Mouse (Mus musculus) heart, postnatal 14 days (tissue): ENCODE measurements around the gene Ackr2. TPM values are rescaled to one million over a fixed set of nuclear protein-coding genes. Genes with fewer than 3 reads are reported as not detected.

Source experiments
- DNase-seq, 2 experiments: peaks; one replicate each; pipeline ENCODE4 v3.0.0; 2021 to 2022
- intact Hi-C: fragments of 180-260 bp; cut with DNase I; formaldehyde crosslinking; loops from one replicate; pipeline ENCODE4 v1.15.1; 2025
- total RNA-seq, 2 experiments: library from RNA; stranded (reverse); gene quantifications; 2 replicates each; pipeline ENCODE4 v1.2.3; 2021

Gene Ackr2
- total RNA-seq, 2 experiments from 2014 or later, result 2.0 to 3.4 TPM

DNA sequence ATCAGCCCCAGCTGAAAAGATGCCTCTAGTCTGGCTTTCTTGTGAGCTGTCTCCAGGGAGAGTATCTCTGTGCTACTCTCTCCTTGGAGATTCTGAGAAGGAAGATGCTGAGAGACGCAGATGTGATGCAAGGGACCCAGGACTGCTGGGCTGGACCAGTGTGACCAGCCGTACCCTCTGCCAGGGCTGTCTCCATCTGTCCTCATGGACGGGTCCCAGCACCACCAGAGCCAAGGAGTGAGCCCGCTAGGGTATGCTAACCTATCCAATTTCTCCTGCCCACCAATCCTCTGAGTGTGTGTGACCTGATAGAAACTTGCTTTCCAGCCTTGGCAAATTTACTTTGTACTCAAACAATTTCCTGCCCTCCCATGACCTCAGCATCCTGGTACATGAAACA lies 14.6 kb downstream of the Ackr2 start:
- no peak for DNase-seq
- intact Hi-C loops, result no loop called here

- intact Hi-C loops, result no loop called here
- no peak for DNase-seq
Measured at GRCm38 (mm10) chr9:121914226-121914757, 16.1 kb downstream of the Ackr2 start.

DNA sequence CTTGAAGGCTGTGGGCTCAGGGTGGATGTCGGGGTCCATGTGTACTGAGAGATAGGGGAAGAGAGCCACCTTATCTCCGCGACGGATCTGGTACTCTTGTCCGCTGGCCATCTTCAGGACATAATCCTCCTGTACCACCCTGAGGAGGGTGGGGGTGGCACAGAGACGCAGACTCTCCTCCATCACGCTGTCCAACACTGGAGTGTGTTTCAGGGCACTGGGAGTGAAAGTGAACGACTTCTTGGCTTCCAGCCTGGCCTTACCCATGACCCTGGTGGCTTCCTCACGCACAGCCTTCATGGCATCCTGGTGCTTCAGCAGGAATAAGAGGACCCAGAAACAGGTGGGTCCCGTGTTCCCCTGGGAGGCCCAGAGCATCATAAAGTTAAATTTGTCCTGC lies 16.9 kb downstream of the Ackr2 start:
- no peak for DNase-seq
- intact Hi-C loops, result no loop called here

- DNase-seq, result no peak
- intact Hi-C loops, result no loop called here
Measured at GRCm38 (mm10) chr9:121916102-121916501, 17.9 kb downstream of the Ackr2 start, which contains the start of gene Cyp8b1. Gene Cyp8b1 (minus strand): TSS chr9:121916305.

DNA sequence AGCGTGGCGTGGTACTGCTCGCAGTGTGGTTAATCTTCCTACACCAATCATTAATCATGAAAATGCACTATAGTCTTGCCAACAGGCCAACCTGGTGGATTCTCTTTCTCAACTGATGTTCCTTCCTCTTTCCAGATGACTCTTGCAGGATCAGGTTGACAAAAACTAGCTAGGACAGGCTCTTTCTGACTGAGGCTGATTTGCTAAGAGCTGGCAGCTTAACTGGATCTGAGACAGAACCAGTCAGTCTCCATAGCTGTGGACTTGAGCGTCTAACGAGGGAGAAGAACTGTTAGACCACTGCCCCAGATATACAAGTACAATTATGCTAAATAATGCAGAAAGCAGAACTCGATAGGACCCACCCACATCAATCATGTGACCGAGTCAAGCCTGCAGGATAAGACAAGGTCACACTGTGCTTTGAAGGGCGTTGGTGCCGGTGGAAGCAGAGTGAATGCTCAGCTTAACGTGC lies 20.9 kb downstream of the Ackr2 start:
- DNase-seq, result no peak
- intact Hi-C loops, result no loop called here

DNA sequence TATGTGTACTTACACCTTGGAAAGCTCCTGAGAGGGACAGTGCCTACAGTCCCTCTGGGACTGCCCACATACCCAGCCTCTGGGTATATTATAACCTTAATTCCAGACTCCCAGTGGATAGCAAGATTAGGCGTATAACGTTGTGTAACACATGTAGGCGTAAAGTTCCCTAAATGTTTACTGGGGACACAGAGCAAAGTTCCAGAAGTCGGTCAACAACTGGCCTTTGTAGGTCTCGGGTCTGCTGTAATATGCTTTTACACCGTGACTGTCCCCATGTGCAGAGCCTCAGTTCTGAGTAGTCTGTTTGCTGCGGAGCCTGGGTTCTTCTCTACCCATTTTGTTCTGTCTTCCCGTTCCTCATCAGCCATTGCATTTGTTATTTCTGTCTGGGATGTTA lies 25.3 kb downstream of the Ackr2 start:
- no peak for DNase-seq
- intact Hi-C loops, result no loop called here

DNA sequence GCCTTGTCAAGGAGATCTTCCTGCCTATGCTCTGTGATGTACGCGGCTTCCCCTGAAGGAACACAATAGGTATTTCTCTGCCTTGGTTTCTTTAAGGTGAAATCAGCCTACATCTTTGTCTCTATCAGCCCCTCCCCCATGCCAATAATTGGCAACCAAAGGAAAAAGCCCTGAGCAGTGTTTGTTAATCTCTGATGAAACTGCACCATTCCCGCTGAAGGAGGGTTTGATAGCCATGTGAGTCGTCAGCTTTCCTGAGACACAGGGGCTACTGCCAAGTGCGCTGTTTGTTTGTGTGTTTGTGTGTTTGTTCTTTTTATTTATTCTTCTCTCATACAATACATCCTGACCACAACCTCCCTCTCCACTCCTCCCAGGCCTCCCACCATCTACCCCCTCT lies 25.8 kb downstream of the Ackr2 start:
- no peak for DNase-seq
- intact Hi-C loops, result no loop called here

GRCm38 (mm10) chr9:121924901-121925560 lies 26.9 kb downstream of the Ackr2 start:
- intact Hi-C loops, result loop anchor here (5.0 kb wide), 1 partner anchor 48 kb away; no protein-coding TSS in a partner anchor
- DNase-seq, result no peak

GRCm38 (mm10) chr9:121925959-121926358 lies 27.8 kb downstream of the Ackr2 start:
- intact Hi-C loops, result loop anchor here (5.0 kb wide), 1 partner anchor 49 kb away; no protein-coding TSS in a partner anchor
- DNase-seq, result no peak

DNA sequence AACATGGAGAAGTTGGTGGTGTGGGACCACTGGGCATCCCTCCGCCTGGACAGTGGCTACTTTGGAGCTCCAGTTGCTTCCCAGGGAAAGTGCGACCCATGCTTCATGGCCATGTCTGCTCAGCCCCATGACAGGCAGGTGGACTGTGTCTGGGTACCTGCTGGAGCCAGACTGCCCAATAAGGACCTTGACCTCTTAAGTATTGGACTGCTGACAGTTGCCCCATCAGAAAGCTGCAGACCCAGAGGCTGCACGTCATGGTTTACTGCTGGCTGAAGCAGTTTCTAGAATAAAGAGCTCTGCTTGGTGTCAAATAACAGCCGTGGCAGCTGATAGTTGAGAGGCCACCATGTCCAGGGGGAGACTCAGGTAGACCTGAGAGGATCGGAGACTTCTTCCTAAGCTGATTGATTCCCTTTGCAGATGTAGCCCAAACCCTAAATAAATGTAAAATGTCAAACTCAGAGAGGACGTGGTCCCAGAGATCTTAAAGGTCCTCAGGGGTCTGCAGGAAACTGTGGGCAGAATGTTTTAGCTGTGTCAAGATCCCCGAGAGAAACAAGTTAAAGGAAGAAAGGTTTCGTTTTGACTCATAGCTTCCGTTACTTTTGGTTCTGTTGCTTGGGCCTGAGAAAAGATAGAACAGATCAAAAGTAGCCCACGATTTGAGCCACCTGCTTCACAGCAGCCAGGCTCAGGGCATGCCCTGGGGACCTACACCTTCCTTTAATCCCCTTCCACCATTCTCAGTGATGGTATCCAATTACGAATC lies 28.7 kb downstream of the Ackr2 start:
- no peak for DNase-seq

DNA sequence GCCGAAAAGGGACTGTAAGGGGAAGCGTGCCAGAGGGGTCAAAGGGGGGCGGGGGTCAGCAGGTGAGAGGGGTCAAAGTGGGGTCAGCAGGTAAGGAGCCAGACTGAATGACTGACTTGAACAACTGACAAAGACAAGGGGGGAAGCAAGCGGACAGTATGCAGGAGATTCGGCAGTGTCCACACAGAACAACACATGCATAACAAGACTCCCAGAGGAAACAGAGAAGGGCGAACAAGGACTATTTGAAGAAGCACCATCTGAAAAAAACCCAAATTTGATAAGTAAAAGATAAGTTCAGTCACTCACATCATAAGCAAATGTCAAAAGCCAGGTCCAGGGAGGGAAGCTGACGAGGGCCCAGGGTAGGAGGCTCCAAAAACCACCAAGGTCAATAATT lies 29.6 kb downstream of the Ackr2 start:
- DNase-seq, result no peak
- intact Hi-C loops, result loop anchor here (5.0 kb wide), 1 partner anchor 50 kb away; no protein-coding TSS in a partner anchor

More for the DNA sequence above, 28.7 kb downstream of the Ackr2 start:
- intact Hi-C loops, result loop anchor here (5.0 kb wide), 1 partner anchor 50 kb away; no protein-coding TSS in a partner anchor

- DNase-seq, result peak; percentile 52 to 58
- intact Hi-C loops, result loop anchor here (5.0 kb wide), 1 partner anchor 51 kb away; no protein-coding TSS in a partner anchor
Measured at GRCm38 (mm10) chr9:121928498-121928897, 30.3 kb downstream of the Ackr2 start.

DNA sequence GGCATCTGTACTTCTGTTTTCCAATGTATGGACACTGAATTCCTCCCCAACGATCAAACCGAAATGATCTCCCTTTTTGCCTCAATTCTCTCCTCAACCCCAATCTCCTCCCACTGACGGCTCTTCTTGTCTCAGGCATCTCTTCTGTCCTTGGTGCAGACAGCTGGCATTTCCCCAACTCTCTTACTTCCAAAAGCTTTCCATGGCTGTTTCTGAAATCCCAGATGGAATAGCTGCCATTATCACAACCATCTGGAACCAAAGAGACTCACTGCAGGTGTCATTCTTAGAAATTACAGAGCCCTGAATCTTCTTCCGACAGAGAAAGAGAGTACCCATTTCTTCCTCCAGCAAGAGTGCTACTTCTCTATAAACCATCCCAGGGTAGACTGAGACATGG lies 36.7 kb downstream of the Ackr2 start:
- no peak for DNase-seq

GRCm38 (mm10) chr9:121936952-121937351 lies 38.8 kb downstream of the Ackr2 start:
- no peak for DNase-seq
- intact Hi-C loops, result no loop called here

More for the DNA sequence above, 36.7 kb downstream of the Ackr2 start:
- intact Hi-C loops, result no loop called here

DNA sequence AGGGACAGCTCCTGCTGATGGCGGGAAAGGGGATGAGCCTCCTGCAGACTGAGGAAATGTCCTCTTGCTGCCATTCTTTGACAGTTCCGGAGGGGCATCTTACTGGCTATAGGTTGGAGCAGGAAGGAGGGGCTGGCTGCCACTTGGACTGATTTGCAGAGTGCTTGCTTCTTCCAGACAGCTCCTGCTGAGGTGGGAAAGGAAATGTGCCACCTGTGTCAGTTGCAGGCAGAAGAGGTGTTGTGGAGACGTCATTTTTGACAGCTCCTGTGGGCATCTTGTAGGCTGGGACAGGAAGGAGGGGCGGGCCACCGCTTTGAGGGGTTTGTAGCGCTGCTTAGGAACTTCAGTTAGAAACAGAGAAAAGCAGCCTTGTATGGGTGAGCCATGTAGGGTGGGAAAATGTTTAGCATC lies 39.3 kb downstream of the Ackr2 start:
- intact Hi-C loops, result no loop called here
- DNase-seq, result no peak

GRCm38 (mm10) chr9:121937944-121938355 lies 39.8 kb downstream of the Ackr2 start:
- DNase-seq, result no peak
- intact Hi-C loops, result no loop called here

DNA sequence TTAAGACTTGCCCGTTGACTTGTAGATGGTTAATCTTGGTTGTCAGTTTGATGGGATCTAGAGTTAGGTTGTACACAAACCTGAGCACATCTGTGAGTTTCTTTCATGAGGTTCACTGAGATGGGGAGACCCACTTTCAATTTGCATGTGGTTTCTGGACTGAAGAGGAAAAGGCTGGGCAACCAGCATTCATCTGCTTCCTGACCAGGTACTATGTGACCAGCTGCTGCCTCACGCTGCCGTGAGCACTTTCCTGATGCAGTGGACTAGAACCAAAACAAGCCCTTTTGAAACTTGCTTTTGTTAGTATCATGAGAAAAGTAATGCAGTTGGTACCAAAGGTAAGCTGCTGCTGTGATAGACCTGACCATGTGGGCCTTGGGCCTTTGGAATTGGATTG lies 44.9 kb downstream of the Ackr2 start:
- intact Hi-C loops, result no loop called here
- no peak for DNase-seq

DNA sequence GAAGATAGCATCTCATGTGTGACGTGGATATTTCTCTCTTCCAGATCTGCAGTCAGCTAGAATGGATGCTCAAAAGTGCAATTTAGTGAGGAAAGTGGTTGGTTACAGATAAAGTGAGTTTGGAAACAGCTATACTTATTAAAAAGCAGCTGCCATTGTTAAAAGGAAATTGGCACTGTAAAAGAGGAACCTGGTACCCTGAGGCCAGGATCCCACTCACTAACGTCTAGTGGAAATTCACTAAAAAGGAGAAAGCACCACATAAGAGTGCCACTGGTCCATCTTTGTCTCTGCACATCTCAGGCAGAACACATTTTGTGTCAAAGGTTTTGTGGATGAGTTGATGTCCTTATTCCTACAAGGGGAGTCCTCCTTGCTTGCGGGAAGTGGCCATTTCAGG lies 45.5 kb downstream of the Ackr2 start:
- intact Hi-C loops, result no loop called here
- DNase-seq, result no peak

GRCm38 (mm10) chr9:121947784-121948183 lies 49.6 kb downstream of the Ackr2 start:
- intact Hi-C loops, result loop anchor here (1.0 to 2.0 kb wide), 2 partner anchors 38 to 363 kb away; no protein-coding TSS in a partner anchor
- peak; percentile 70 to 76 for DNase-seq

DNA sequence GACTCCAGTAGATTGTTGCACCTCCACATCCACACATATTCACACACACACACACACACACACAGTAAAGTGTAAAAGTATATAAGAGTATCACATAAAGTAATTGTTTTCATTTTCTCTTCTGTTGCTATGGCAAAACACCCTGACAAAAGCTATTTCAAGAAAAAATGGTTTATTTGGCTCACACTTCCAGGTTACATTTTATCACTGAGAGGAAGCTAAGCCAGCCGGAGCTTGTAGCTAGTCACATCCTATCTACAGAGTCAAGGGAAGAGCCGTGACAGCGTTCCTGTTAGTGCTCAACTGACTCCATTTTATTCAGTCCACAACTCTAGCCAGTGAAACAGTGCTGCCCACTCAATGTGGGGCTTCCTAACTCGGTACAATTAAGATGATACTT lies 50.3 kb downstream of the Ackr2 start:
- no peak for DNase-seq
- intact Hi-C loops, result loop anchor here (1.0 kb wide), 1 partner anchor 37 kb away; no protein-coding TSS in a partner anchor
